Mouse (Mus musculus) bone marrow, adult 2 months (tissue): ENCODE data around the gene Sox10.

Experiments
- CTCF ChIP-seq: fragments of 200-500 bp; IDR thresholded peaks from 2 replicates; pipeline ENCODE4 v1.5.1; 2011; ENCODE audit warnings: low read length, control low read depth; ENCODE audit not compliant: control insufficient read depth, insufficient read depth
- POLR2A ChIP-seq: fragments of 200-500 bp; IDR thresholded peaks from 2 replicates; pipeline ENCODE4 v1.6.1; 2011; ENCODE audit warnings: low read depth, mild to moderate bottlenecking, control low read depth, low read length, borderline replicate concordance; ENCODE audit not compliant: control insufficient read depth

DNA sequence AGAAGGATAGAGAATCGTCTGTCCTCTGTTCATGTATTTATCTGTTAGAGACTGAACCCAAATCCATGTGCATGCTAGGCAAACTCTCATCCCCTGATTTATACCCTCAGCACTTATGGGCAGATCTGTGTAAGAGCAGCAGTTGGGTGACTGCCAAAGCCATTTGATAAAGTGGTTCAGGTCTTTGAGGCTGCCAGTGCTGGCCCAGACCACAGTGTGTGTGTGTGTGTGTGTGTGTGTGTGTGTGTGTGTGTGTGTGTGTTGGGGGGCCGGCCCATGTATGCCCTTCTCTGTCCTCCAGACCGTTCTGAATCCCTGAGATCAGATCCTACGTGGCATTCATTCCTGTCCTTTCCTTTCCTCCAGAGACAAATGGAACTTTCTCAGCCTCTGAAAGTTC, 53.3 kb downstream of the Sox10 start:
- TF ChIP-seq CTCF = no peak
- no peak for TF ChIP-seq POLR2A
